Mouse (Mus musculus) neural tube, embryonic 11.5 days (tissue): ENCODE data around the gene Pola2. TPM values are rescaled to one million over a fixed set of nuclear protein-coding genes. Genes with fewer than 3 reads are reported as not detected.

ENCODE experiments used
- ATAC-seq: fragments of 200-750 bp; cut with Nextera tagmentation; 2 replicates; pipeline ENCODE4 v1.8.0; 2017; ENCODE audit warnings: moderate number of reproducible peaks, mild to moderate bottlenecking, moderate TSS enrichment, moderate library complexity; ENCODE audit not compliant: insufficient read depth, low FRiP score, low TSS enrichment
- DNase-seq: peaks from one replicate; pipeline ENCODE4 v3.0.0-alpha.2; 2015; ENCODE audit warnings: low spot score
- H3K27ac ChIP-seq: fragments of 300-500 bp; sonication (generic); 2 replicates; pipeline ENCODE4 v1.5.1; 2014; ENCODE audit warnings: low read depth, mild to moderate bottlenecking, low read length
- H3K27me3 ChIP-seq: fragments of 300-500 bp; sonication (generic); 2 replicates; pipeline ENCODE4 v1.6.1; 2014; ENCODE audit warnings: mild to moderate bottlenecking, low read length, mixed read lengths; ENCODE audit not compliant: control insufficient read depth, insufficient read depth
- H3K36me3 ChIP-seq: fragments of 300-500 bp; sonication (generic); 2 replicates; pipeline ENCODE4 v1.6.1; 2014; ENCODE audit warnings: mild to moderate bottlenecking, low read length, moderate library complexity, mixed read lengths; ENCODE audit not compliant: control insufficient read depth, insufficient read depth
- H3K4me1 ChIP-seq: fragments of 300-500 bp; sonication (generic); 2 replicates; pipeline ENCODE4 v1.6.1; 2014; ENCODE audit warnings: low read length, mixed read lengths; ENCODE audit not compliant: control insufficient read depth, insufficient read depth
- H3K4me2 ChIP-seq: fragments of 300-500 bp; sonication (generic); 2 replicates; pipeline ENCODE4 v1.6.1; 2014; ENCODE audit warnings: low read depth, mild to moderate bottlenecking, moderate library complexity
- H3K4me3 ChIP-seq: fragments of 300-500 bp; sonication (generic); 2 replicates; pipeline ENCODE4 v1.5.1; 2014; ENCODE audit warnings: low read depth, low read length
- H3K9ac ChIP-seq: fragments of 300-500 bp; sonication (generic); 2 replicates; pipeline ENCODE4 v1.6.1; 2014; ENCODE audit warnings: mild to moderate bottlenecking, low read length
- H3K9me3 ChIP-seq: fragments of 300-500 bp; sonication (generic); 2 replicates; pipeline ENCODE4 v1.6.1; 2016; ENCODE audit warnings: low read length; ENCODE audit not compliant: control insufficient read depth
- WGBS: fragments of 180-500 bp; shearing (Covaris S2); extraction: QIAGEN DNeasy Blood & Tissue Kit; methylation state at CpG from one replicate; pipeline ENCODE4 v1.1.7; 2014; 5-methylcytosine and 5-hydroxymethylcytosine counted together
- polyA plus RNA-seq: library from polyadenylated mRNA; unstranded; fragments of >200 nt; fragmentation: Nextera tagmentation; extraction: Ambion mirVana; gene quantifications from 2 replicates; pipeline ENCODE4 v1.2.1, GENCODE M21; 2014

The Pola2 gene
- polyA plus RNA-seq, 1 experiment from 2014 or later = 79.9 TPM

GRCm38 (mm10) chr19:5957371-5957770 lies 6.6 kb downstream of the Pola2 start:
- DNase-seq (no peak), ATAC-seq (no peak)
- no peak overlapping the region for H3K9ac ChIP-seq
- H3K4me1 ChIP-seq = no peaks in the 10 kb centered on the region
- H3K27me3 ChIP-seq = no peaks in the 10 kb centered on the region
- H3K4me3 ChIP-seq = no peak overlapping the region
- no peak overlapping the region for H3K27ac ChIP-seq
- H3K9me3 ChIP-seq = no peaks in the 10 kb centered on the region
- H3K4me2 ChIP-seq = no peak overlapping the region
- WGBS = 95% methylated on average over 5 of the region's 5 CpGs
- no peaks in the 10 kb centered on the region for H3K36me3 ChIP-seq

- 35% methylated on average over 3 of the region's 3 CpGs for WGBS
- H3K4me2 ChIP-seq = no peak overlapping the region
- H3K9ac ChIP-seq = no peak overlapping the region
- H3K4me3 ChIP-seq = no peak overlapping the region
- no peak overlapping the region for H3K27ac ChIP-seq
- H3K27me3 ChIP-seq = no peaks in the 10 kb centered on the region
- no peaks in the 10 kb centered on the region for H3K4me1 ChIP-seq
- 0 out of 2 replicates have a peak, but pooled peaks cover 3% of the 10 kb centered on the region for H3K36me3 ChIP-seq
- DNase-seq = peak; percentile 69
- no peak for ATAC-seq
- H3K9me3 ChIP-seq = no peaks in the 10 kb centered on the region
Observed at GRCm38 (mm10) chr19:5956685-5957084, 7.3 kb downstream of the Pola2 start.

GRCm38 (mm10) chr19:5955704-5956670 lies 8.0 kb downstream of the Pola2 start:
- no peak overlapping the region for H3K4me2 ChIP-seq
- no peak overlapping the region for H3K4me3 ChIP-seq
- H3K27me3 ChIP-seq = no peaks in the 10 kb centered on the region
- no peak overlapping the region for H3K27ac ChIP-seq
- 86% methylated on average over 28 of the region's 28 CpGs for WGBS
- no peak overlapping the region for H3K9ac ChIP-seq
- H3K36me3 ChIP-seq = 0 out of 2 replicates have a peak, but pooled peaks cover 3% of the 10 kb centered on the region
- no peak for ATAC-seq
- no peaks in the 10 kb centered on the region for H3K9me3 ChIP-seq
- no peaks in the 10 kb centered on the region for H3K4me1 ChIP-seq
- no peak for DNase-seq

GRCm38 (mm10) chr19:5954936-5955335 lies 9.1 kb downstream of the Pola2 start:
- Histone ChIP-seq H3K36me3 (0 out of 2 replicates have a peak, but pooled peaks cover 3% of the 10 kb centered on the region), H3K9ac (no peak overlapping the region), H3K27me3 (no peaks in the 10 kb centered on the region), H3K4me3 (no peak overlapping the region), H3K4me1 (no peaks in the 10 kb centered on the region), H3K9me3 (no peaks in the 10 kb centered on the region), H3K4me2 (no peak overlapping the region), H3K27ac (no peak overlapping the region)
- no peak for ATAC-seq
- 93% methylated on average over 10 of the region's 10 CpGs for WGBS
- no peak for DNase-seq

GRCm38 (mm10) chr19:5954031-5954710 lies 9.8 kb downstream of the Pola2 start:
- WGBS = 71% methylated on average over 22 of the region's 22 CpGs
- ATAC-seq (no peak), DNase-seq (no peak)
- Histone ChIP-seq H3K9ac (no peak overlapping the region), H3K4me1 (no peaks in the 10 kb centered on the region), H3K27me3 (no peaks in the 10 kb centered on the region), H3K4me3 (no peak overlapping the region), H3K4me2 (no peak overlapping the region), H3K27ac (no peak overlapping the region), H3K9me3 (no peaks in the 10 kb centered on the region), H3K36me3 (peaks cover 5% of the 10 kb centered on the region; the same call in 1 of the 2 replicates)

- H3K9me3 ChIP-seq = no peaks in the 10 kb centered on the region
- no peak overlapping the region for H3K4me3 ChIP-seq
- H3K27me3 ChIP-seq = no peaks in the 10 kb centered on the region
- H3K36me3 ChIP-seq = peaks cover 5% of the 10 kb centered on the region
- H3K27ac ChIP-seq = no peak overlapping the region
- H3K4me2 ChIP-seq = no peak overlapping the region
- WGBS = 91% methylated on average over 19 of the region's 19 CpGs
- DNase-seq (no peak), ATAC-seq (no peak)
- no peaks in the 10 kb centered on the region for H3K4me1 ChIP-seq
- H3K9ac ChIP-seq = no peak overlapping the region
Observed at GRCm38 (mm10) chr19:5953201-5953770, 10.7 kb downstream of the Pola2 start.

- Histone ChIP-seq H3K27ac (no peak overlapping the region), H3K4me3 (no peak overlapping the region), H3K27me3 (no peaks in the 10 kb centered on the region), H3K4me2 (no peak overlapping the region), H3K9me3 (no peaks in the 10 kb centered on the region), H3K9ac (no peak overlapping the region), H3K4me1 (no peaks in the 10 kb centered on the region), H3K36me3 (peaks cover 5% of the 10 kb centered on the region)
- no peak for ATAC-seq
- no peak for DNase-seq
- 90% methylated on average over 13 of the region's 13 CpGs for WGBS
Observed at GRCm38 (mm10) chr19:5952071-5952691, 11.8 kb downstream of the Pola2 start.

GRCm38 (mm10) chr19:5951631-5952030 lies 12.4 kb downstream of the Pola2 start:
- no peaks in the 10 kb centered on the region for H3K4me1 ChIP-seq
- no peaks in the 10 kb centered on the region for H3K27me3 ChIP-seq
- no peak overlapping the region for H3K27ac ChIP-seq
- DNase-seq (no peak), ATAC-seq (no peak)
- peaks cover 5% of the 10 kb centered on the region for H3K36me3 ChIP-seq
- no peak overlapping the region for H3K9ac ChIP-seq
- H3K4me2 ChIP-seq = no peak overlapping the region
- H3K9me3 ChIP-seq = no peaks in the 10 kb centered on the region
- WGBS = 95% methylated on average over 16 of the region's 16 CpGs
- no peak overlapping the region for H3K4me3 ChIP-seq
